Mouse (Mus musculus): ENCODE data around the gene Slco3a1.

DNA sequence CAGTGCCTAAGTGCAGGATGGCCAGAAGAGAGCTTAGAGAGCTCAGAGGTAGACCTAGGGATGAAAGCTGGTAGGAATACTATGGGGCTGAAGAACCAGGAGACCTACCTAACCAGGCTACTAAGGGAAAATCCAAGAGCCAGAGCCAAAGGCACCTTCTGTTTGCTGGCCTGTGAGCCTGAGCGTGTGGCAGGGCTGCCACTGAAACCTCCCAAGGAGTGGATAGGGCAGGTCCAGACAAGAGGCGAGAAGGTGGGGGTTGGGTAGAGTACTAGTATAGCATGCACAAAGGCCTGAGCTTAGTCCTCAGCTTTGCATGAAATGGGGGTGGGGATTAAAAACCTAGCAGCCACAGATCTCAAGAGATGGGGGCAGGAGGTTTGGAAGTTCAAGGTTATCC, 156.3 kb downstream of the Slco3a1 start:
- TF ChIP-seq CTCF (IDR thresholded peaks at IDR 0.05; ENCODE audit: low read depth, low read length) = no peak
- TF ChIP-seq GATA1 (IDR thresholded peaks at IDR 0.05; ENCODE audit: borderline replicate concordance, low read length) = no peak
- no peak for TF ChIP-seq TAL1 (conservative IDR thresholded peaks at IDR 0.05; ENCODE audit: low read depth, low read length)
